Comparison of ENCODE assay signal across 9 mouse cellular contexts in the genomic region with DNA sequence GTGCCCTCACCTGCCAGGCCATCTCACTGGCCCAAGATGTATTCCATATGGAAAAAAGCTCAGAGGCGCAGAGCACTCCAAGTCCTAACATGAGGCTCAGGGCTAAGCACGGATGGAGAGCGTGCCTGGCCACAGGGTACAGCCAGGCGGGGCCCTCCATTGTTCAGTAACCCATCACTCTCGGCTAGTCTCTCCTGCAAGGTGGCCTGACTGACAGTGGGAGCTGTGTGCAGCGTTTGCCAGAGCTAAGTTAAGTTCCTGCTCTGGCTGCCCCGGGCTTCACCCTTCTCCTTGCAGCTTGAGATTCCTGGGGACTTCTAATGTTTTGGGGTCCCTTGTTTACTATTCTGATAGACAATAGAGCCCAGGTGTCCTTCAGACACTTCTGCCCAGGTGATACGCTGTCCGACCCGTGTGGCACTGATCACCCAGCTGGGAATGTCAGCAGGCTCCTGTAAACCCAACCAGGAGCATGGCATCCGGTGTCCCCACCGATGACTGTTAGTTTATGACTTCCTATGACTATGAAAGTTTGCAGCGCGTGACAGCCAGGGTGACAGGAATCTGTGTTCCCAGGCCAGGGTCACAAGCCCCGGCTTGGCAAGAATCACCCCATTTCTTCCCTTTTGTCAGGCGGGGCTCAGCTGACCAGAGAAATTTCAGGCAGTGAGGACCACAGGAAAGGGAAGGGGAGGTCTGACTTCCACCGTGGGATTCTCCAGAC. TPM values are rescaled to one million over a fixed set of nuclear protein-coding genes. Genes with fewer than 3 reads are reported as not detected.
DNase-seq lines count a peak whose midpoint lies in the region; ATAC-seq lines count a peak whose summit lies in the region.
"Had no signal": no experiment of that assay in that cellular context is flagged by ENCODE, and none has a peak within 500 bp of the region (broad histone marks: within the 10 kb centered on the region; RNA-seq: fewer than 3 reads in every experiment).

No protein-coding gene starts in this region.

- peak overlapping the region; percentile 54; the same call in 1 of the 2 replicates for H3K27ac ChIP-seq in neural tube, embryonic 13.5 days (replicated peaks)
- no peak overlapping the region for H3K27ac ChIP-seq in neural tube, embryonic 15.5 days (replicated peaks)
- H3K27ac ChIP-seq in heart, embryonic 15.5 days: peak overlapping the region; percentile 89
- H3K27ac ChIP-seq in forebrain, embryonic 13.5 days: no peak overlapping the region

- H3K4me1 ChIP-seq in neural tube, embryonic 13.5 days (replicated peaks): peaks cover 55% of the 10 kb centered on the region
- peaks cover 36% of the 10 kb centered on the region for H3K4me1 ChIP-seq in neural tube, embryonic 15.5 days
- peaks cover 53% of the 10 kb centered on the region for H3K4me1 ChIP-seq in heart, embryonic 15.5 days (replicated peaks)
- H3K4me1 ChIP-seq in forebrain, embryonic 13.5 days: peaks cover 35% of the 10 kb centered on the region

- H3K27me3 ChIP-seq in neural tube, embryonic 13.5 days: no peaks in the 10 kb centered on the region
- H3K27me3 ChIP-seq in neural tube, embryonic 15.5 days (replicated peaks): no peaks in the 10 kb centered on the region
- H3K27me3 ChIP-seq in heart, embryonic 15.5 days: no peaks in the 10 kb centered on the region
- H3K27me3 ChIP-seq in forebrain, embryonic 13.5 days: no peaks in the 10 kb centered on the region

- H3K9ac ChIP-seq in neural tube, embryonic 13.5 days: 0 out of 2 replicates have a peak overlapping the region, but pooled peaks have one; percentile 34
- H3K9ac ChIP-seq in neural tube, embryonic 15.5 days (replicated peaks): no peak overlapping the region
- H3K9ac ChIP-seq in heart, embryonic 15.5 days: 0 out of 2 replicates have a peak overlapping the region, but pooled peaks have one; percentile 5
- no peak overlapping the region for H3K9ac ChIP-seq in forebrain, embryonic 13.5 days

- H3K36me3 ChIP-seq in neural tube, embryonic 13.5 days: peaks cover 20% of the 10 kb centered on the region
- peaks cover 8% of the 10 kb centered on the region; the same call in 1 of the 2 replicates for H3K36me3 ChIP-seq in neural tube, embryonic 15.5 days
- H3K36me3 ChIP-seq in heart, embryonic 15.5 days: peaks cover 9% of the 10 kb centered on the region; the same call in 1 of the 2 replicates
- H3K36me3 ChIP-seq in forebrain, embryonic 13.5 days (ENCODE audit: poor library complexity, severe bottlenecking): peaks cover 18% of the 10 kb centered on the region

- peak; percentile 61 to 69 for DNase-seq in kidney, postnatal 4 days
- DNase-seq in left cerebral cortex, postnatal 36 days (ENCODE audit: low spot score in 2 of 2): no peak
- DNase-seq in layer of hippocampus, adult 18-20 months (ENCODE audit: low spot score in 2 of 2): no peak
- DNase-seq: cerebellum, postnatal 14 days had no signal

- intact Hi-C loops in left cerebral cortex, postnatal 36 days (cut with DNase I): no loop called here

- ATAC-seq in neural tube, embryonic 13.5 days (ENCODE audit: low read depth): no peak
- ATAC-seq in neural tube, embryonic 15.5 days (ENCODE audit: low FRiP score): no peak
- no peak for ATAC-seq in heart, embryonic 15.5 days (replicated peaks; ENCODE audit: insufficient number of reproducible peaks, insufficient read depth, low FRiP score, low read depth)
- ATAC-seq in forebrain, embryonic 13.5 days: no peak

- 48% methylated on average over 17 of the region's 17 CpGs for WGBS in neural tube, embryonic 13.5 days
- 46% methylated on average over 17 of the region's 17 CpGs for WGBS in neural tube, embryonic 15.5 days
- WGBS in heart, embryonic 15.5 days: 60% methylated on average over 17 of the region's 17 CpGs
- 67% methylated on average over 17 of the region's 17 CpGs for WGBS in forebrain, embryonic 13.5 days

- no peak overlapping the region for H3K4me3 ChIP-seq in neural tube, embryonic 13.5 days
- H3K4me3 ChIP-seq in neural tube, embryonic 15.5 days (replicated peaks): no peak overlapping the region
- H3K4me3 ChIP-seq in heart, embryonic 15.5 days: no peak overlapping the region
- H3K4me3 ChIP-seq in forebrain, embryonic 13.5 days: no peak overlapping the region

- H3K4me2 ChIP-seq in neural tube, embryonic 13.5 days: no peak overlapping the region
- no peak overlapping the region for H3K4me2 ChIP-seq in neural tube, embryonic 15.5 days
- H3K4me2 ChIP-seq in heart, embryonic 15.5 days: no peak overlapping the region
- H3K4me2 ChIP-seq in forebrain, embryonic 13.5 days: no peak overlapping the region

- H3K9me3 ChIP-seq in neural tube, embryonic 13.5 days: no peaks in the 10 kb centered on the region
- H3K9me3 ChIP-seq in neural tube, embryonic 15.5 days (replicated peaks): no peaks in the 10 kb centered on the region
- no peaks in the 10 kb centered on the region for H3K9me3 ChIP-seq in heart, embryonic 15.5 days (replicated peaks)
- no peaks in the 10 kb centered on the region for H3K9me3 ChIP-seq in forebrain, embryonic 13.5 days (replicated peaks)
- H3K9me3 ChIP-seq: G1E had no signal

RNA-seq across cellular contexts. Expression of gene Gdf15, which starts 13.4 kb away (rescaled TPM):
- not detected in 2 replicates for polyA plus RNA-seq in neural tube, embryonic 13.5 days (2015; fragmentation: Nextera tagmentation; extraction: Ambion mirVana)
- polyA plus RNA-seq in neural tube, embryonic 15.5 days (2015; fragmentation: Nextera tagmentation; extraction: Ambion mirVana): 0.22 TPM in 2 replicates
- polyA plus RNA-seq in heart, embryonic 15.5 days (2015; fragmentation: Nextera tagmentation; extraction: Ambion mirVana): 0.89 and 1.3 TPM in 2 replicates
- not detected for total RNA-seq in left cerebral cortex, postnatal 36 days (2021)
- polyA plus RNA-seq in forebrain, embryonic 13.5 days (2015; fragmentation: Nextera tagmentation; extraction: Ambion mirVana): 0.15 TPM in 1 of 2 replicates, not detected in the other
- not detected for total RNA-seq in layer of hippocampus, adult 18-20 months (2021)
- total RNA-seq: G1E had no signal

RNA-seq across cellular contexts. Expression of gene Pgpep1, which starts 14.5 kb away (rescaled TPM):
- 102 and 108 TPM in 2 replicates for polyA plus RNA-seq in neural tube, embryonic 13.5 days (2015; fragmentation: Nextera tagmentation; extraction: Ambion mirVana)
- 78.6 TPM in 2 replicates for polyA plus RNA-seq in neural tube, embryonic 15.5 days (2015; fragmentation: Nextera tagmentation; extraction: Ambion mirVana)
- 32.2 and 36.3 TPM in 2 replicates for polyA plus RNA-seq in heart, embryonic 15.5 days (2015; fragmentation: Nextera tagmentation; extraction: Ambion mirVana)
- total RNA-seq in left cerebral cortex, postnatal 36 days (2021): 10 to 100 TPM; 11.6 to 17.2 TPM
- polyA plus RNA-seq in forebrain, embryonic 13.5 days (2015; fragmentation: Nextera tagmentation; extraction: Ambion mirVana): 64.6 and 80.8 TPM in 2 replicates
- total RNA-seq in layer of hippocampus, adult 18-20 months (2021): 10 to 100 TPM; 20.0 to 23.3 TPM

RNA-seq across cellular contexts. Expression of gene Lsm4, which starts 27.4 kb away (rescaled TPM):
- polyA plus RNA-seq in neural tube, embryonic 13.5 days (2015; fragmentation: Nextera tagmentation; extraction: Ambion mirVana): 214 and 215 TPM in 2 replicates
- 191 and 206 TPM in 2 replicates for polyA plus RNA-seq in neural tube, embryonic 15.5 days (2015; fragmentation: Nextera tagmentation; extraction: Ambion mirVana)
- 256 and 281 TPM in 2 replicates for polyA plus RNA-seq in heart, embryonic 15.5 days (2015; fragmentation: Nextera tagmentation; extraction: Ambion mirVana)
- total RNA-seq in left cerebral cortex, postnatal 36 days (2021): 10 to 100 TPM; 59.1 to 69.8 TPM
- 238 and 239 TPM in 2 replicates for polyA plus RNA-seq in forebrain, embryonic 13.5 days (2015; fragmentation: Nextera tagmentation; extraction: Ambion mirVana)
- total RNA-seq in layer of hippocampus, adult 18-20 months (2021): 10 to 100 TPM; 63.8 to 71.5 TPM

RNA-seq across cellular contexts. Expression of gene Lrrc25, which starts 29.7 kb away (rescaled TPM):
- 1.5 and 1.8 TPM in 2 replicates for polyA plus RNA-seq in neural tube, embryonic 13.5 days (2015; fragmentation: Nextera tagmentation; extraction: Ambion mirVana)
- 1.5 and 2.6 TPM in 2 replicates for polyA plus RNA-seq in neural tube, embryonic 15.5 days (2015; fragmentation: Nextera tagmentation; extraction: Ambion mirVana)
- polyA plus RNA-seq in heart, embryonic 15.5 days (2015; fragmentation: Nextera tagmentation; extraction: Ambion mirVana): 1.4 and 3.4 TPM in 2 replicates
- total RNA-seq in left cerebral cortex, postnatal 36 days (2021): 1 to 10 TPM in 1 of 2 experiments, under 1 TPM in 1; 0.44 to 1.2 TPM
- polyA plus RNA-seq in forebrain, embryonic 13.5 days (2015; fragmentation: Nextera tagmentation; extraction: Ambion mirVana): 0.65 and 0.68 TPM in 2 replicates
- under 1 TPM; 0.33 to 0.37 TPM for total RNA-seq in layer of hippocampus, adult 18-20 months (2021)

RNA-seq across cellular contexts. Expression of gene Ssbp4, which starts 37.0 kb away (rescaled TPM):
- polyA plus RNA-seq in neural tube, embryonic 13.5 days (2015; fragmentation: Nextera tagmentation; extraction: Ambion mirVana): 117 and 141 TPM in 2 replicates
- 170 and 175 TPM in 2 replicates for polyA plus RNA-seq in neural tube, embryonic 15.5 days (2015; fragmentation: Nextera tagmentation; extraction: Ambion mirVana)
- 62.1 and 82.6 TPM in 2 replicates for polyA plus RNA-seq in heart, embryonic 15.5 days (2015; fragmentation: Nextera tagmentation; extraction: Ambion mirVana)
- total RNA-seq in left cerebral cortex, postnatal 36 days (2021): 100 to 1,000 TPM; 257 to 265 TPM
- polyA plus RNA-seq in forebrain, embryonic 13.5 days (2015; fragmentation: Nextera tagmentation; extraction: Ambion mirVana): 81.9 and 101 TPM in 2 replicates
- total RNA-seq in layer of hippocampus, adult 18-20 months (2021): 100 to 1,000 TPM; 272 to 279 TPM

Comparison
In these comparisons a context has a peak if more than half of its experiments do, and no peak if none do; other contexts are left out.
1. H3K27ac ChIP-seq: peak in neural tube, embryonic 13.5 days (single experiment) and heart, embryonic 15.5 days (single experiment); none in neural tube, embryonic 15.5 days (single experiment) and forebrain, embryonic 13.5 days (single experiment).
2. H3K9ac ChIP-seq: peak in neural tube, embryonic 13.5 days (single experiment) and heart, embryonic 15.5 days (single experiment); none in neural tube, embryonic 15.5 days (single experiment) and forebrain, embryonic 13.5 days (single experiment).
3. DNase-seq: peak in kidney, postnatal 4 days (2 of 2); none in left cerebral cortex, postnatal 36 days (0 of 2) and layer of hippocampus, adult 18-20 months (0 of 2).